Mouse (Mus musculus) adrenal gland, postnatal 14 days (tissue): ENCODE measurements at regions not wholly inside any gene's neighbourhood (a gene's known extent, or its start where the extent isn't known, plus 50 kb on each side); places are given as distances from the start of the nearest gene placed in this dataset.

Experiments used
- DNase-seq: peaks from one replicate; pipeline ENCODE4 v3.0.0; 2021; ENCODE audit warnings: mixed read lengths

- DNase-seq: no peak
Observed at GRCm38 (mm10) chr2:160587015-160587835, 58.5 kb upstream of the Top1 start.

- no peak for DNase-seq
Observed at GRCm38 (mm10) chr2:160588401-160588800, 57.3 kb upstream of the Top1 start.

- no peak for DNase-seq
Observed at GRCm38 (mm10) chr2:160590209-160590910, 55.3 kb upstream of the Top1 start.

- DNase-seq: no peak
Observed at GRCm38 (mm10) chr2:160591446-160592180, 54.1 kb upstream of the Top1 start.

- DNase-seq: peak; percentile 85
Observed at GRCm38 (mm10) chr2:160593035-160593434, 52.7 kb upstream of the Top1 start.
